Mouse (Mus musculus): ENCODE data around the gene Hoxd13. TPM values are rescaled to one million over a fixed set of nuclear protein-coding genes. Genes with fewer than 3 reads are reported as not detected.

Hoxd13 gene
- total RNA-seq, 1 experiment from 2014 or later = not detected

DNA sequence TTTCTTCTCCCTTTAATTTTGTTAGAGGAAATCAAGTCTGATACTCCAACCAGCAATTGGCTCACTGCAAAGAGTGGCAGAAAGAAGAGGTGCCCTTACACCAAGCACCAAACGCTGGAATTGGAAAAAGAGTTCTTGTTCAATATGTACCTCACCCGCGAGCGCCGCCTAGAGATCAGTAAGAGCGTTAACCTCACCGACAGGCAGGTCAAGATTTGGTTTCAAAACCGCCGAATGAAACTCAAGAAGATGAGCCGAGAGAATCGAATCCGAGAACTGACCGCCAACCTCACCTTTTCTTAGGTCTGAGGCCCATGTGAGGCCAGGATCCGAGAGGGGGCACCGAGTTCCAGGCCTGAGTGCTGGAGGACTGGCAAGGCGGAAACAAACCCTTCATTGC, 26.0 kb downstream of the Hoxd13 start:
- no peak for DNase-seq

DNA sequence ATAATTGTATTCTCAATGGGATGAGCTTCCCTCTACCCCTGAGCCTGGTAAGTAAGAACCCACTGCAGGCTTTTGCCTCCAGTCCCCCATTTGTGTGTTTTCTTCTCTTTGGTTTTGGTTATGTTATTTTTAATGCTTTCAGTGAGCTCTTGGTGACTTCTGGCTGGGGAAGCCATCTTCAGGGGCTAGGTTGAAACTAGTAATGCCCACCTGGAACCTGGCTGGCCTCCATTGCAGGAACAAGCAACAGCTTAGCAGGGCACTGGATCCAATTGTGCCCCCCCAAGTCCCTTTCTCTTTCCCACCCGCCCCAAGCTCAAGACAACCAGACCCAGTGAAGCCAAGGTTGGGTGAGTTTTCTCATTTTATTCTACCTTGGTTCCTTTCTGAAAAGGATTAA, 27.3 kb downstream of the Hoxd13 start:
- no peak for DNase-seq

DNA sequence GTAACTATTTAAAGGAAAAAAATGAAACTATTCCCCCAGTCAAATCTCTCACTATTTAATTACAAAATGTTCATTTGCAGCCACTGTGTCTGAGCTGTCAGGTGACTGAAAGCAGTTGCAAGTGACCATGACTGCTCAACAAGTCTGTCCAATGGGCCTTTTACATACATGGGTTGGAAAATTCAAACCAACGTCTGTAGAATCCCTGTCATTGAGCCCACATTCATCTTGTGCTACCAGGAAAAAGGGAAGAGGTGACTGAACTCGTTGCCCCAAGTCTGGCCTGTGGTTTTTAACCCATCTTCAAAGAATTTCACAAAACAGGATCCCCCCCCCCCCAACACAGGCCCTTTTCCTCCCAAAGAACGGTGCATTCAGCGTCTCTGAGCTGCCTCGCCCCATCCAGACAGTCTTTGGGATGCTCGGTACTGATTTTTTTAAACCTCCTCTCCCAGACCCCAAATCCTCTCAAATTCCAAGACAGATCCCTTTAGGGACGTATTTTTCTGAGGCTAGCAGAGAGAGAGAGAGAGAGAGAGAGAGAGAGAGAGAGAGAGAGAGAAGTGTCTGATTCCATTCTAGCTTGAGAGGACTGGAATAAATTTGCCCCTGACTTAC, 27.8 kb downstream of the Hoxd13 start:
- no peak for DNase-seq

DNA sequence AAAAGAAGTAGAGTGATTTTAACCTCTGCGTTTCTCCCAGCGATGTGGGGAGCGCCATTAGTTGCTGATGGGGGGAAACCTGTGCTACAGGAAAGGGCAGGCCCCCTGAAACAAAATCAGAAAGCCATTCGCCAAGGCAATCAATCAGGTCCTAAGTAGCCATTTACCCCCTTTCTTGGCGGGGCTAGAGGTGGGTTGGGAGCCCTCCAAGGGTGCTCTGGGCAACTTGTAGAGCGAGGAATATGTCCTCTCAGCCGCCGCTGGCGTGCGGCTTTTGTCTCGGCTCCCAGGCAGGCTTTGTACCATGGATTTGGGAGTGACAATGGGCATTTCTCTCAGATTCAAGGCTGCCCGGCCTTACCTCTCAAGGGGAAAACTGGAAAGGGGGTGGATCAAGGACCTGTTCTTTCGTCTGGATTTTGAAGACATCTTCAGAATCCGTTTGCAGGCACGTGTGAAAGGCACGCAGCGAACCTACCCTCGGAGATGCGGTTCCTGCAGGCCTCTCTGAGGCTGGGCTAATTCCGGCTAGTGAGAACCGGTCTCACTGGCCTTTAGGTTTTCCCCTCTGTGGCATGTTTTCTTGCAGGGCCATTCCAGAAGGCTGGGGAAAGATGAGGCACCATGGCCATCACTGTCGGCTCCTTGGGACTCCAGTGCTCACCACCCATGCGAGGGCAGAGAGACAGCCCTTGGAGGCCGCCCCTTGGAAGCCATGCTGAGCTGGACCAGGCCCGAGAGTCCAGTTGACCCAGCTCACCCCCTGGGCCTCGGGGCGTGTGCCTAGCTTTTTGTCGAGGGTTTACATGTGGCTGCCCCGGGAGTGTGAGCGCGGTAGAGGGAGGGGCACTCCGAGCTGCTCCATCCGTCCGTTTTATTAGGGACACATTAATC, 28.6 kb downstream of the Hoxd13 start:
- DNase-seq = no peak

DNA sequence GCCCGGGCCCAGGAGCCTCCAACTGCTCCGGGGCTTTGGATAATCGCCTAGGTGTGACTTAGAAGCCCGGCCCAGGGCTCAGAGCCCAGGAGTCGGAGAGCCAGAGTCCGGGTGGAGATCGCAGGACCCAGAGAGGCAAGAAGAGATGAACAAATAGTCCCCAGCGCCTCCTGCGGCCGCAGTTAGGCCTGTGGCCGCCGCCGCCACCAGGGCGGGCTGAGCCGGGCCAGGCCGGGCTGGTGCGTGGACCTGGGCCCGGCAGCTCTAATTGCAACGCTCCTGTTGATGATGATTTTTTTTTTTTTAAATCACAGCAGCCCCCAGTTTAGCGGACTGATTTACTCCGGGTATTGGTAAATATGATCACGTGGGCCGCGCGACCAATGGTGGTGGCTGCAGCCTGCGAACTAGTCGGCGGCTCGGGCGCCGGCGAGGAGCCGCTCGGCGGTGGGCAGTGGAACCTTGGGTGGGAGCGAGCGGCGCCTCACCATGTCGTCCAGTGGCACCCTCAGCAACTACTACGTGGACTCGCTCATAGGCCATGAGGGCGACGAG, 29.5 kb downstream of the Hoxd13 start, which contains the start of gene Hoxd9:
Gene Hoxd9 (plus strand): TSS at position 161 of the 555 bp plus-strand sequence.
- peak; percentile 85 for DNase-seq

DNA sequence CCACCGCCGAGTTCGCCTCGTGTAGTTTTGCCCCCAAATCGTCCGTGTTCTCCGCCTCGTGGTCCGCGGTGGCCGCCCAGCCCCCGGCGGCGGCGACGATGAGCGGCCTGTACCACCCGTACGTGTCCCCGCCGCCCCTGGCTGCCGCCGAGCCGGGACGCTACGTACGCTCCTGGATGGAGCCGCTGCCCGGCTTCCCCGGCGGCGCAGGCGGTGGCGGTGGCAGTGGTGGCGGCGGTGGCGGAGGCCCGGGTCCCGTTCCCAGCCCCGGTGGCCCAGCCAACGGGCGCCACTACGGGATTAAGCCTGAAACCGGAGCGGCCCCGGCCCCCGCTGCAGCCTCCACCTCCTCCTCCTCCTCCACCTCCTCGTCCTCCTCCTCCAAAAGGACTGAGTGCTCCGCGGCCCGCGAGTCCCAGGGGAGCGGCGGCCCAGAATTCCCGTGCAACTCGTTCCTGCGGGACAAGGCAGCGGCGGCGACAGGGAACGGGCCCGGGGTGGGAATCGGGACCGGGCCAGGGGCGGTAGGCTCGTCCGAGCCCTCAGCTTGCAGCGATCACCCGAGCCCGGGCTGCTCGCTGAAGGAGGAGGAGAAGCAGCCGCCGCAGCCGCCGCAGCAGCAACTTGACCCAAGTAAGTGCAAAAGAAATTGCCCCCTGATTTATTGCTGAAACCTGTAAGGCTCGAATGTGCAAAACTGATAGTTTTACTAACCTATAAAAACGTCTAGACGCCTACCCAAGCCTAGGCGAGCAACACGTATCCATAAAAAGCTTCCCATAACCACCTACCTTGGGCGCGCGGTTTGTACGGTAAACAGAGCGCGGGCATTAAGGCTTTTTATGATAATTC, 30.3 kb downstream of the Hoxd13 start:
- peak; percentile 60 for DNase-seq

DNA sequence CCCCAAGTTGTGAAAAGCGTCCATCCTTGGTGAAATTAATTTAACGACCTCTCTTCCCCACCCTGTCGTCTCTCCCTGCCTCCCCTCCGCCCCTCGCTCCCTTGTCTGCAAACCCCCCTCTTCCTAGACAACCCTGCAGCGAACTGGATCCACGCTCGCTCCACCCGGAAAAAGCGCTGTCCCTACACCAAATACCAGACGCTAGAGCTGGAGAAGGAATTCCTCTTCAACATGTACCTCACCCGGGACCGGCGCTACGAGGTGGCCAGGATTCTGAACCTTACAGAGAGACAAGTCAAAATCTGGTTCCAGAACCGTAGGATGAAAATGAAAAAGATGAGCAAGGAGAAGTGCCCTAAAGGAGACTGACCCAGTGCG, 30.9 kb downstream of the Hoxd13 start:
- DNase-seq = no peak

DNA sequence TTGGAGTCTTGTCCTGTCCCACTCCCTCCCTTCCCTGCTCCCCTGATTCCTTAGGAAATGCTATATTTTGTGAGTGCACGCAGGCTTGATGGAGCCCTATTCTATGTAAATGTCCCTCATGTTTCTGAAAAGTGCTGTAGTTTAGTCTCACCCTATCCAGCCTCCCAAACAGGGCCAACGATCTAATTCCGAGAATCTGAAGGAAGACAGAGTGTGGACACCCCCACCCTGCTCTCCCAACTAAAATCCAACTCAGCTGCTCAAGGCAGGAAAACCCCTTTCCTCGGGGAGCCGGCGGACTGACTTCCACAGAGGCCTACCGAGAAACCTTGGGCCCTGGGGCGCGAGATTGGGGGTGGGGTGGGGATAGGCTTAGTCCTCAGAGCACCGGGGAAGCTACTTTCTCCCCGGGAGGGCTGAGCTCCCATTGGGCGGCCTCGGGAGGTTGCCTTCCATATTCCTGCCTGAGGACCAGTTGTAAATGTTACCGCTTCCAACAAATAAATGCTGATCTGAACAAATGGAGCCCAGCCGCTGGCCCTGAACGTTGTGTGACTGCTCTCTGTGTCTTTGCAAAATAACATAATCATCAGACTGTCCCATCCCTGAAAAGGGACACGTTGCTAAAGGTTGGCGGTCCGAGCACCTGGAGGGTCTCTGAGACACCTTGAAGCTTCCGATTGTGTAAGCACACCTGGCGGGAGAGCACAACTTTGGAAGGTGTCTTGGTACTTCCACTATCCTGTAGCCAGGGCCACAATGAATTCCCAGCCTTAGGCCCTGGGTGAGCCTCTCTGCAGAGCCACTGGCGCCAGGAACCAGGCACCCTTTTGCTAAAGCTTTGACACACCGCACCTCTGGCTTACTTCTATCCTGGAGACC, 31.8 kb downstream of the Hoxd13 start:
- no peak for DNase-seq

DNA sequence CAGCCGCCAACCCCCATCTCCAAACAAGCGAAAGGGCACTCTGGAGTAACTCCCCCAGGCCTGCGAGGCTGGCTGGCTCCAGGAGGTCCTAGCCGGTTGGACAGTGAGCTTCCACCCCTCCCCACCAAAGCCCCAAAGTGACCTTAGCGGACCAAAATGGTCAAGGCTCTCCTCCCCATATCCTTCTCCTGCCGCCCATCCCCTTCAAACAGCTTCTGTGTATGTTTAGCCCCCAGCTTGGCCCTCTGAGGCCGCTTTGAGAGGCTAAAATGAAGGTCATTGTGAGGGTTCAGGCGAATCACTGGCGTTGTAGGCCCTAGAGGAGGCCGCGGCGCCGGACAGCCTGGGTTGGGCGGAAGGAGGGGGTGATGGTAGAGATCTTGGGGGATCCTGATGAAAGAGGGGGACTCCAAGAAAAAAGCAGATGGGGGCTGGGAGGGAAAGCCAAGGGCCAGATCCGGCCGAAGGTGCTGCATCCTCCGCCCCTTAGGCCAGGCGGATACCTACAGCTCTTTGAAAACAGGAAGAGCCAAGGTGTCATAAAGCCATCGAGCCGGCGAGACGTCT, 32.5 kb downstream of the Hoxd13 start:
- no peak for DNase-seq

DNA sequence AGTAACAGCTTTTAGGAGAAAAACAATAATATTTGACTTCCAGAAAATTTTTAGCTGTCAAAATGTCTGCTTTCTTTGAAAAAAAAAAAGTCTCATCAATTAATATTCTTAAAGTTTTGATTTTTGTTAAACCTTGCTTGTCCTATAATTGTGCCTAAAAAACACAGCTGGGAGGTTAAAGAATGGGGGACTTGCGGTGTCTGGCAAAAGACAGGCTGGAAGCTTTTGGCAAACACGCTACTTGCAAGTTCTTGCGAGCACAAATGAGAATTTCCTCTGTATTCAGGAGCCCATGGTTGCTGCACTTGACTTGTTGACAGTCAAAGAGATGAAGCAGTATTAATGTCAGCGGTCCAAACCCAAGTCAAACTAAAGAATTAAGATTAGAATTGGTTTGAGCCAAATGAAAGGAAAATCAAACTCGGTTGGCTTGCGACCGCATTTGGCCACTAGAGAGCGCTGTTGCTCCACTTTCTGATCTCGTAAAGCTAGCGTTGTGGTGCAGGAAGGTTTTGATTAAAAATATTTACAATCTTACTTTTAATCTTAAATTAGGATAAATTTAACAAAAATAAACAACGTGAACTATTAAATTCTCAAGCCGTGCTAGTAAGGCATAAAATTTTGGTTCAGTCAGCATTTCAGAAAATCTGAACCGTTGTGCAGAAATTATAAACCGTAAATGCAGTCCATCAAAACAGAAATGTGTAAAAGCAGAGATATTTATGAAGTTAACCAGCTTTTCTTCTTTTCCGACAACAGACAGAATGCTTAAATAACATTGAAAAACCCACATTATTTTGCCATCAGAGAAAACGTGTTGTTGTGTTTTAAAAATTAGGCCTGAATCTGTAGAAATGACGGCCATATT, 34.1 kb downstream of the Hoxd13 start:
- peak; percentile 85 for DNase-seq

DNA sequence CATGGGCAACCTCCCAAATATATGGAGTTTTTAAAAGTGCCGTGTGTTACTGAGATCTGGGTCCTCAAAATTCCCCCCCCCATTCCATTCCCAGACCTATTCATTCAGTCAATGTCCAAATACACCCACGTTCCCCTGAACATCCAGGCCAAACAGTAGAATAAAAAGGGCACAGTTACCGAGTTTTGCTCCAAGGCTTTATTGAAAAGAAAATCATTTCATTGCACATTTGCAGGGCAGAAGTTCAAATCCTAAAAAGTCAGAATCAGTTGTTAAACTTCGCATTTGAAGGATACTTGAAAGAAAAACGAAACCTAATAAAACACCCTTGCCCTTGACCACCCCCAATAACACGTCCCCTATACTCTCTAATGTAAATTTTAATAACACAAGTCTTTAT, 34.7 kb downstream of the Hoxd13 start:
- no peak for DNase-seq

DNA sequence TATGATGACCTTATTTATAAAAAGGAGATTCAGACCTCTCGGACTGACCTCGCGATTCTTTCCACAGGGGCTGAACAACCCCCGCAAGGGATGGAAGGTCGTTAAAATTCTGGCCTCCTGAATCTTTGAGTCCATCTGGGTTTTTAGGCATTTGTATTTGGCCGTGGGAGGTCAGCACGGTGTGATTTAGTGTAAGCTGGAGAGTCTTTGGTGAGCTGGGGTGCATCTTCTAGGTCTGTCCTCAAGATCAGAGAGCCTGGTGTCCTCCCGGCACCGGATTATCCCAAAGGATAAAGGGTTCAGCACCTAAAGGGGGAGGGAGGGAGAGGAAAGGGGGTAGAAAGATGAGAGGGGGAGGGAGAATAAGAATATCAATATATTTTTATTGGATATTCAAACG, 35.2 kb downstream of the Hoxd13 start:
- no peak for DNase-seq

DNA sequence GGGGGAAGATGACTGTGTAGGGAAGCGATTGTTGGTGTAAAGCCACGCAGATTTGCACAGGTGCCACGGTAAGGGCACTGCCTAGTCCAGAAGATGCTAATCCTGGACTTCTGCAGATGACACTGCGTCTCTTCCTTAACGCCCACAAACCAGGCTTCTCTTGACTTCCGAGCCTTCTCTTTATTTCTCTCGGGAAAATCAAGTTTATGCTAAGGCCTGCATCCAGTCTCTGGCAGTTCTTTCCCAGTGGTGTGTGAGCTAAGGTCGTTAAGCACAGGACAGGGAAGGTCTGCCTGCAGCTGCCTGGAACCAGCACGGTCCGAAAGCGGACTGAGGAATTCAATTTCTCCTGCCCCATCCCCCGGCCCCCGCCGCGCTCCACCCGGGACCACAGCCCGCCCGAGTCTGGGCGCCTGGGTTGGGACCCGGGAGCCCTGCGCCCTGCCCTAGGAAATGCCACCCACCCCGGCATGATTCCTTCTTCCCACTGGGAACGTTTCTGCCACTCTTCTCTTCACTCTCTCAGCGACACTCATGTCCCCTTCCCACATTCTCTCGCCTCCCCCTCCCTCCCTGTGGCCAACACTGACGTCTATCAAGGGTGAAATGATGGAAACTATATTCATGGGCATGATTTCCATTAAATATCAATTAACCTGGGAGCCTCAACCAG, 35.7 kb downstream of the Hoxd13 start:
- no peak for DNase-seq

DNA sequence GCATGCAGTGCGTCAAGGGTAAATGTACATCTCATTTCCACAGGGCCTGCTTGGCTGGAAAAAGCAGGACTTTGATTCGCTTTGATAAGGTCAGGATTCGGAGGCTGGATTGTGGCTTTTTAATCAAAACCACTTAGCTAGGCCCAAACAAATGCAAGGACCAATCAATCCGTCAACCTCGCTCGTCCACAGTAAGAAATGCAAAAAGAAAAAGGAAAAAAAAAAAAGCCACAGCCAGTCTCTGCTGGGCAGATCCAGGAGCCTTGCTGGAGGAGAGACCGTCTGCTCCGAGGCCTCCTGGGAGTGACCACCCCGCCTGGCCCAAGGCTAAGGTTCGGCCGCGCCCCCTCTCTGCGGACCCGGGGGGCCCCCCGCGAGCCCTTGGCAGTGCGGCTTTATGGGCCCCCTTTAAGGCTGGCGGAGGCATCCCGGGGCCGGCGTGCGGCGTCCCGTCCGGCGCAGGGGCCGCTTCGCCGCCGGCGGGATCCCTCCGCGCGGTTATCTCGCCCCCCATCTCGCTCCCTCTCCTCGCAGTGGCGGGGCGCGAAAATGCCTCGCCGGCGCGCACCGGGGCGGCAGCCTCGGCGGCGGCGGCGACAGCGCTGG, 36.4 kb downstream of the Hoxd13 start, which contains the start of gene Hoxd8:
Gene Hoxd8 (plus strand): TSS at position 223 of the 606 bp plus-strand sequence.
- DNase-seq = peak; percentile 91

DNA sequence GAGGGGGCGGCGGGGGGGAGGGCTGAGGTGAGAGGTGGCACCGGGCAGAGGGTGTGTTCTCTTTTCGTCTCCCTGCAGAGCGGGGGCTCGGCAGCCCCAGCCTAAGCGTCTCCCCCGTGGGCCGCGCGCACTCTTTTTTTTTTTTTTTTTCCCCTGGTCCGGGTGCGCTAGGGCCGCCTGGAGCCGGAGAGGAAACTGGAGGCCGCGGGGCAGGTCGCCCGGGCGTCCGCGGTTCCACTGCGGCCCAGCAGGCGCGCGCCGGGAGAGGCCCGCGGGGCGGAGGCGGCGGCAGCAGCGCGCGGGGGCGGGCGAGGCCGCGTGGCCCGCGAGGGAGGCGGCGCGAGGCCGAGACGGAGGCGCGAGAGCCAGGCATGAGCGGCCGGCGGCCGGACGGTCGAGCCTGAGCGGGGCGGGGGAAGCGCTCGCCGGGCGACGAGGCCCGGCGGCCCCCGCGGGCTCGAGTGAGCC, 36.9 kb downstream of the Hoxd13 start:
- peak; percentile 73 for DNase-seq

DNA sequence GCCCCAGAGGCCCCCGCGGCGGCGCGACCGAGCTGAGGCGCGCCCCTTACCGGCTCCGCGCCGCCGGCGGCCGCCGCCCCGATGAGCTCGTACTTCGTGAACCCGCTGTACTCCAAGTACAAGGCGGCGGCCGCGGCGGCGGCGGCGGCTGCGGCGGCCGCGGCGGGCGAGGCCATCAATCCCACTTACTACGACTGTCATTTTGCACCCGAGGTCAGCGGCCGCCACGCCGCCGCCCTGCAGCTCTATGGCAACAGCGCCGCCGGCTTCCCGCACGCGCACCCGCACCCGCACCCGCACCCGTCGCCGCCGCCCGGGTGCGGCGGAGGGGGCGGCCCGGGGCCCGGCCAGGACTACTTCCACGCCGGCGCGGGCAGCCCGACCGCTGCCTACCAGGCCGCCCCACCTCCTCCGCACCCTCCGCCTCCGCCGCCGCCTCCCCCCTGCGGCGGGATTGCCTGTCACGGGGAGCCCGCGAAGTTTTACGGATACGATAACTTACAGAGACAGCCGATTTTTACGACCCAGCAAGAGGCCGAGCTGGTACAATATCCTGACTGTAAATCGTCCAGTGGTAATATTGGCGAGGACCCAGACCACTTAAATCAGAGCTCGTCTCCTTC, 37.5 kb downstream of the Hoxd13 start:
- peak; percentile 86 for DNase-seq

DNA sequence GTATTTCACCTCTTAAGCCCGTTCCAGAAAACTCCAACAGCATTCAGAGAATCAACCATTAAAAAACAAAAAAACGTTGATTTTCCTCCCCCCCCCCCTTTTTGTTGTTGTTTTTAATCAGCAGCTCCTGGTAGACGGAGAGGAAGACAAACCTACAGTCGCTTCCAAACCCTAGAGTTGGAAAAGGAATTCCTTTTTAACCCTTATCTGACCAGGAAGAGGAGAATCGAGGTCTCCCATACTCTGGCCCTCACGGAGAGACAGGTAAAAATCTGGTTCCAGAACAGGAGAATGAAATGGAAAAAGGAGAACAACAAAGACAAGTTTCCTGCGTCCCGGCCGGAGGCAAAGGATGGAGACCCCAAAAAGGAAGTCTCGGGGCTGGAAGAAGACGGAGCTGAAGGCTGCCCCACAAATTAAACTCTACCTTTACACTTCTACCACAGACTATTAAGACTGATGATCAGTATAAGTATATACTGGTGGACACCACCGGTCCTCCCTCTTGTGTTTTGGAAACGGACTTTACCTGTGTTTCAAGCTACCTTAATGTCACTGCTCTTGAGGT, 38.4 kb downstream of the Hoxd13 start:
- no peak for DNase-seq

DNA sequence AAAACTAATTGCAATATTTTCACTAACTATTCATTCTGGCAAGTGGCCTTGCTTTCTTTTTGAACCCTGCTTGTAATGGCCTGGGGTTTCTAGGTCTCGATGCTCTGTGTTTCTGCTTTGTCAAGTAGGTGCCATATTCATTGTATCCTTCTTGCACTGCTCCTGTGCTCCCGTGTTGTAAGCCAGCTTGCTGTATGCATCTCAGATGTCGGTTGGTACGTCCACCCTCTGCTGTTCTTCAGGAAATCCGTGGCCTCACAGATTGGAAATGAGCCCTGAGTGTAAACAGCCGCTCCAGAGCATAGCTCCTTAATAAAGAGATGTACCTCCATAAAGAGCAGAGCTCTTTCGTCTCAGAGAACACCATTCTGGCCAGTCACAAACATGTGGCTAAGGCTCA, 39.5 kb downstream of the Hoxd13 start:
- DNase-seq = no peak

Measured in adrenal gland, postnatal 14 days (tissue).